Mouse (Mus musculus): ENCODE measurements around the gene Blzf1. TPM values are rescaled to one million over a fixed set of nuclear protein-coding genes. Genes with fewer than 3 reads are reported as not detected.

Blzf1 gene
- total RNA-seq, 2 experiments from 2014 or later = 28.9 to 29.7 TPM

GRCm38 (mm10) chr1:164241494-164241893 lies 65.8 kb downstream of the Blzf1 start:
- no peak for DNase-seq (ENCODE audit: low spot score in 2 of 2)

Other genes with a start within 250 kb of the Blzf1 start
- 1 to 10 TPM; 1.1 to 1.7 TPM for gene Sell, start 245.5 kb downstream of the Blzf1 start, total RNA-seq (2021)
- gene Selp, start 192.2 kb downstream of the Blzf1 start, total RNA-seq (2021) = 1 to 10 TPM; 1.2 to 2.5 TPM
- gene F5, start 155.7 kb downstream of the Blzf1 start, total RNA-seq (2021) = 10 to 100 TPM in 1 of 2 experiments, 1 to 10 TPM in 1; 3.4 to 22.7 TPM
- 10 to 100 TPM; 19.5 to 22.2 TPM for gene Slc19a2, start 58.4 kb downstream of the Blzf1 start, total RNA-seq (2021)
- 10 to 100 TPM; 11.0 to 14.1 TPM for gene Ccdc181, start 31.9 kb downstream of the Blzf1 start, total RNA-seq (2021)
- 10 to 100 TPM; 23.3 to 24.5 TPM for gene Nme7, start 3.4 kb downstream of the Blzf1 start, total RNA-seq (2021)
- 100 to 1,000 TPM; 101 to 236 TPM for gene Atp1b1, start 150.9 kb upstream of the Blzf1 start, total RNA-seq (2021)